Mouse (Mus musculus): ENCODE results near the gene Unkl. TPM values are rescaled to one million over a fixed set of nuclear protein-coding genes. Genes with fewer than 3 reads are reported as not detected.

Gene Unkl
- polyA plus RNA-seq, 1 experiment from 2014 or later: 9.7 TPM

GRCm38 (mm10) chr17:25239695-25240636 lies 51.8 kb downstream of the Unkl start, which contains the start of the genes Gnptg and Tsr3:
Gene Gnptg (minus strand): TSS chr17:25240124.
Gene Tsr3 (plus strand): TSS chr17:25240170.
- peak within 1 kb of the TSS; percentile 94 for H3K27ac ChIP-seq
- peaks cover 17% of the 10 kb centered on the region for H3K4me1 ChIP-seq
- no peaks in the 10 kb centered on the region for H3K27me3 ChIP-seq
- peak within 1 kb of the TSS; percentile 81 for H3K4me2 ChIP-seq
- peak within 1 kb of the TSS; percentile 99 for H3K9ac ChIP-seq
- H3K36me3 ChIP-seq: peaks cover 52% of the 10 kb centered on the region
- under 1% methylated on average over 80 of the region's 80 CpGs for WGBS
- peak; percentile 76; the same call in 1 of the 2 replicates for ATAC-seq (ENCODE audit: insufficient number of reproducible peaks, insufficient read depth, low FRiP score, low TSS enrichment, low read depth)
- no peaks in the 10 kb centered on the region for H3K9me3 ChIP-seq
- peak within 1 kb of the TSS; percentile 99 for H3K4me3 ChIP-seq

GRCm38 (mm10) chr17:25243131-25243780 lies 55.1 kb downstream of the Unkl start:
- WGBS: 91% methylated on average over 11 of the region's 11 CpGs
- no peak overlapping the region for H3K9ac ChIP-seq
- peaks cover 38% of the 10 kb centered on the region for H3K36me3 ChIP-seq
- no peak overlapping the region for H3K4me3 ChIP-seq
- no peaks in the 10 kb centered on the region for H3K9me3 ChIP-seq
- no peaks in the 10 kb centered on the region for H3K27me3 ChIP-seq
- peaks cover 17% of the 10 kb centered on the region for H3K4me1 ChIP-seq
- H3K27ac ChIP-seq: no peak overlapping the region
- ATAC-seq (ENCODE audit: insufficient number of reproducible peaks, insufficient read depth, low FRiP score, low TSS enrichment, low read depth): no peak
- no peak overlapping the region for H3K4me2 ChIP-seq

GRCm38 (mm10) chr17:25244239-25244638 lies 56.0 kb downstream of the Unkl start:
- H3K27ac ChIP-seq: no peak overlapping the region
- peaks cover 38% of the 10 kb centered on the region for H3K36me3 ChIP-seq
- 73% methylated on average over 16 of the region's 16 CpGs for WGBS
- H3K4me3 ChIP-seq: no peak overlapping the region
- H3K9ac ChIP-seq: no peak overlapping the region
- H3K4me1 ChIP-seq: peaks cover 13% of the 10 kb centered on the region
- H3K27me3 ChIP-seq: no peaks in the 10 kb centered on the region
- no peaks in the 10 kb centered on the region for H3K9me3 ChIP-seq
- H3K4me2 ChIP-seq: no peak overlapping the region
- ATAC-seq (ENCODE audit: insufficient number of reproducible peaks, insufficient read depth, low FRiP score, low TSS enrichment, low read depth): no peak

GRCm38 (mm10) chr17:25248033-25248750 lies 60.0 kb downstream of the Unkl start:
- Histone ChIP-seq H3K4me2 (no peak overlapping the region), H3K9me3 (no peaks in the 10 kb centered on the region), H3K9ac (no peak overlapping the region), H3K27me3 (peaks cover 18% of the 10 kb centered on the region), H3K4me3 (no peak overlapping the region), H3K36me3 (peaks cover 21% of the 10 kb centered on the region), H3K27ac (no peak overlapping the region), H3K4me1 (no peaks in the 10 kb centered on the region)
- 75% methylated on average over 18 of the region's 18 CpGs for WGBS
- no peak for ATAC-seq (ENCODE audit: insufficient number of reproducible peaks, insufficient read depth, low FRiP score, low TSS enrichment, low read depth)

- H3K9ac ChIP-seq: no peak overlapping the region
- 79% methylated on average over 8 of the region's 8 CpGs for WGBS
- H3K4me1 ChIP-seq: peaks cover 5% of the 10 kb centered on the region; the same call in 1 of the 2 replicates
These were observed 62.1 kb downstream of the Unkl start for GRCm38 (mm10) chr17:25250181-25250835.

GRCm38 (mm10) chr17:25252643-25253042 lies 64.4 kb downstream of the Unkl start:
- Histone ChIP-seq H3K9ac (no peak overlapping the region), H3K9me3 (no peaks in the 10 kb centered on the region), H3K27ac (no peak overlapping the region), H3K4me2 (no peak overlapping the region), H3K4me1 (peaks cover 18% of the 10 kb centered on the region), H3K27me3 (peaks cover 55% of the 10 kb centered on the region), H3K4me3 (no peak overlapping the region), H3K36me3 (no peaks in the 10 kb centered on the region)
- no peak for ATAC-seq (ENCODE audit: insufficient number of reproducible peaks, insufficient read depth, low FRiP score, low TSS enrichment, low read depth)
- WGBS: 52% methylated on average over 3 of the region's 3 CpGs

More at GRCm38 (mm10) chr17:25250181-25250835, 62.1 kb downstream of the Unkl start:
- Histone ChIP-seq H3K27me3 (peaks cover 39% of the 10 kb centered on the region), H3K27ac (no peak overlapping the region), H3K9me3 (no peaks in the 10 kb centered on the region), H3K36me3 (0 out of 2 replicates have a peak, but pooled peaks cover under 1% of the 10 kb centered on the region), H3K4me2 (no peak overlapping the region), H3K4me3 (no peak overlapping the region)
- no peak for ATAC-seq (ENCODE audit: insufficient number of reproducible peaks, insufficient read depth, low FRiP score, low TSS enrichment, low read depth)

- Histone ChIP-seq H3K4me2 (no peak overlapping the region), H3K36me3 (peaks cover 3% of the 10 kb centered on the region), H3K27me3 (peaks cover 55% of the 10 kb centered on the region), H3K4me1 (peaks cover 23% of the 10 kb centered on the region), H3K27ac (no peak overlapping the region), H3K9me3 (no peaks in the 10 kb centered on the region), H3K4me3 (no peak overlapping the region), H3K9ac (peak overlapping the region; percentile 4; the same call in 1 of the 2 replicates)
- 27% methylated on average over 10 of the region's 10 CpGs for WGBS
- no peak for ATAC-seq (ENCODE audit: insufficient number of reproducible peaks, insufficient read depth, low FRiP score, low TSS enrichment, low read depth)
These were observed 65.6 kb downstream of the Unkl start for GRCm38 (mm10) chr17:25253760-25254159.

- H3K27ac ChIP-seq: no peak overlapping the region
- H3K4me1 ChIP-seq: peaks cover 23% of the 10 kb centered on the region
- no peaks in the 10 kb centered on the region for H3K9me3 ChIP-seq
- no peak for ATAC-seq (ENCODE audit: insufficient number of reproducible peaks, insufficient read depth, low FRiP score, low TSS enrichment, low read depth)
- peaks cover 55% of the 10 kb centered on the region for H3K27me3 ChIP-seq
- peaks cover 16% of the 10 kb centered on the region for H3K36me3 ChIP-seq
- WGBS: 55% methylated on average over 2 of the region's 2 CpGs
- H3K4me2 ChIP-seq: no peak overlapping the region
- no peak overlapping the region for H3K9ac ChIP-seq
- no peak overlapping the region for H3K4me3 ChIP-seq
These were observed 66.9 kb downstream of the Unkl start for GRCm38 (mm10) chr17:25255110-25255509.

- H3K9ac ChIP-seq: peak within 1 kb of the TSS; percentile 67
- peak; percentile 59; the same call in 1 of the 2 replicates for ATAC-seq (ENCODE audit: insufficient number of reproducible peaks, insufficient read depth, low FRiP score, low TSS enrichment, low read depth)
- H3K4me2 ChIP-seq: peak within 1 kb of the TSS; percentile 75
- 4% methylated on average over 25 of the region's 35 CpGs for WGBS
- no peak within 1 kb of the TSS for H3K27ac ChIP-seq
- H3K36me3 ChIP-seq: peaks cover 19% of the 10 kb centered on the region
- H3K27me3 ChIP-seq: peaks cover 46% of the 10 kb centered on the region
- H3K4me1 ChIP-seq: peaks cover 23% of the 10 kb centered on the region
- H3K9me3 ChIP-seq: no peaks in the 10 kb centered on the region
- peak within 1 kb of the TSS; percentile 46 for H3K4me3 ChIP-seq
These were observed 68.0 kb downstream of the Unkl start, which contains the start of gene Baiap3 for GRCm38 (mm10) chr17:25256140-25256754. Gene Baiap3 (minus strand): TSS chr17:25256364.

GRCm38 (mm10) chr17:25257804-25258261 lies 69.6 kb downstream of the Unkl start:
- Histone ChIP-seq H3K9me3 (no peaks in the 10 kb centered on the region), H3K4me3 (no peak overlapping the region), H3K4me1 (peaks cover 23% of the 10 kb centered on the region), H3K27ac (no peak overlapping the region), H3K4me2 (no peak overlapping the region), H3K9ac (no peak overlapping the region), H3K27me3 (peaks cover 40% of the 10 kb centered on the region), H3K36me3 (peaks cover 25% of the 10 kb centered on the region)
- no peak for ATAC-seq (ENCODE audit: insufficient number of reproducible peaks, insufficient read depth, low FRiP score, low TSS enrichment, low read depth)
- WGBS: 59% methylated on average over 6 of the region's 6 CpGs
